Mouse (Mus musculus): ENCODE measurements around the gene Arhgef19. TPM values are rescaled to one million over a fixed set of nuclear protein-coding genes. Genes with fewer than 3 reads are reported as not detected.

Arhgef19 gene
- polyA plus RNA-seq, 1 experiment from 2014 or later = 19.2 TPM

GRCm38 (mm10) chr4:141248614-141248978, 9.3 kb downstream of the Arhgef19 start:
- Histone ChIP-seq H3K9me3 (no peaks in the 10 kb centered on the region), H3K4me1 (peaks cover 51% of the 10 kb centered on the region), H3K4me3 (peak overlapping the region; percentile 41), H3K9ac (no peak overlapping the region), H3K27me3 (peaks cover 47% of the 10 kb centered on the region), H3K36me3 (peaks cover 19% of the 10 kb centered on the region), H3K27ac (no peak overlapping the region), H3K4me2 (peak overlapping the region; percentile 72)
- peak; percentile 28 for ATAC-seq (ENCODE audit: borderline replicate concordance, extremely low read depth, low FRiP score, low TSS enrichment)
- 29% methylated on average over 11 of the region's 11 CpGs for WGBS

GRCm38 (mm10) chr4:141249383-141249782, 10.1 kb downstream of the Arhgef19 start:
- no peak for ATAC-seq (ENCODE audit: borderline replicate concordance, extremely low read depth, low FRiP score, low TSS enrichment)
- Histone ChIP-seq H3K4me1 (peaks cover 50% of the 10 kb centered on the region), H3K27me3 (peaks cover 44% of the 10 kb centered on the region), H3K36me3 (peaks cover 19% of the 10 kb centered on the region), H3K27ac (no peak overlapping the region), H3K4me2 (no peak overlapping the region), H3K9ac (no peak overlapping the region), H3K4me3 (no peak overlapping the region), H3K9me3 (no peaks in the 10 kb centered on the region)
- 68% methylated on average over 11 of the region's 11 CpGs for WGBS

- peaks cover 38% of the 10 kb centered on the region for H3K4me1 ChIP-seq
- H3K9me3 ChIP-seq = no peaks in the 10 kb centered on the region
- H3K9ac ChIP-seq = no peak overlapping the region
- no peak overlapping the region for H3K27ac ChIP-seq
- ATAC-seq (ENCODE audit: borderline replicate concordance, extremely low read depth, low FRiP score, low TSS enrichment) = no peak
- WGBS = 78% methylated on average over 8 of the region's 8 CpGs
- H3K4me3 ChIP-seq = no peak overlapping the region
- H3K27me3 ChIP-seq = peaks cover 40% of the 10 kb centered on the region
- peaks cover 19% of the 10 kb centered on the region for H3K36me3 ChIP-seq
- no peak overlapping the region for H3K4me2 ChIP-seq
Measured at GRCm38 (mm10) chr4:141251071-141251470, 11.8 kb downstream of the Arhgef19 start.

- no peak overlapping the region for H3K4me3 ChIP-seq
- H3K4me2 ChIP-seq = no peak overlapping the region
- H3K27ac ChIP-seq = no peak overlapping the region
- no peak for ATAC-seq (ENCODE audit: borderline replicate concordance, extremely low read depth, low FRiP score, low TSS enrichment)
- H3K9me3 ChIP-seq = no peaks in the 10 kb centered on the region
- peaks cover 24% of the 10 kb centered on the region for H3K27me3 ChIP-seq
- H3K36me3 ChIP-seq = peaks cover 22% of the 10 kb centered on the region
- H3K9ac ChIP-seq = no peak overlapping the region
- peaks cover 22% of the 10 kb centered on the region for H3K4me1 ChIP-seq
- 68% methylated on average over 2 of the region's 2 CpGs for WGBS
Measured at GRCm38 (mm10) chr4:141252641-141253040, 13.3 kb downstream of the Arhgef19 start.

GRCm38 (mm10) chr4:141254234-141254633, 14.9 kb downstream of the Arhgef19 start:
- H3K27ac ChIP-seq = no peak overlapping the region
- peaks cover 11% of the 10 kb centered on the region; the same call in 1 of the 2 replicates for H3K4me1 ChIP-seq
- H3K27me3 ChIP-seq = peaks cover 8% of the 10 kb centered on the region
- no peak overlapping the region for H3K9ac ChIP-seq
- peaks cover 22% of the 10 kb centered on the region for H3K36me3 ChIP-seq
- H3K4me2 ChIP-seq = no peak overlapping the region
- WGBS = 62% methylated on average over 16 of the region's 16 CpGs
- peak; percentile 71; the same call in 1 of the 2 replicates for ATAC-seq (ENCODE audit: borderline replicate concordance, extremely low read depth, low FRiP score, low TSS enrichment)
- no peaks in the 10 kb centered on the region for H3K9me3 ChIP-seq
- no peak overlapping the region for H3K4me3 ChIP-seq

GRCm38 (mm10) chr4:141257440-141257839, 18.1 kb downstream of the Arhgef19 start:
- Histone ChIP-seq H3K4me1 (peaks cover 28% of the 10 kb centered on the region), H3K9ac (no peak overlapping the region), H3K36me3 (peaks cover 3% of the 10 kb centered on the region; the same call in 1 of the 2 replicates), H3K9me3 (no peaks in the 10 kb centered on the region), H3K4me2 (no peak overlapping the region), H3K27ac (no peak overlapping the region), H3K27me3 (no peaks in the 10 kb centered on the region), H3K4me3 (no peak overlapping the region)
- 68% methylated on average over 5 of the region's 5 CpGs for WGBS
- ATAC-seq (ENCODE audit: borderline replicate concordance, extremely low read depth, low FRiP score, low TSS enrichment) = no peak

- Histone ChIP-seq H3K27me3 (no peaks in the 10 kb centered on the region), H3K4me3 (peak overlapping the region; percentile 31), H3K9ac (no peak overlapping the region), H3K9me3 (no peaks in the 10 kb centered on the region), H3K36me3 (peaks cover 2% of the 10 kb centered on the region; the same call in 1 of the 2 replicates), H3K4me1 (peaks cover 21% of the 10 kb centered on the region), H3K4me2 (peak overlapping the region; percentile 59), H3K27ac (peak overlapping the region; percentile 52)
- 63% methylated on average over 12 of the region's 12 CpGs for WGBS
- no peak for ATAC-seq (ENCODE audit: borderline replicate concordance, extremely low read depth, low FRiP score, low TSS enrichment)
Measured at GRCm38 (mm10) chr4:141259413-141259812, 20.1 kb downstream of the Arhgef19 start.

- Histone ChIP-seq H3K9ac (no peak overlapping the region), H3K27ac (peak overlapping the region; percentile 52), H3K9me3 (no peaks in the 10 kb centered on the region), H3K4me2 (peak overlapping the region; percentile 59), H3K36me3 (peaks cover 2% of the 10 kb centered on the region; the same call in 1 of the 2 replicates), H3K4me3 (peak overlapping the region; percentile 31), H3K27me3 (no peaks in the 10 kb centered on the region), H3K4me1 (peaks cover 17% of the 10 kb centered on the region)
- WGBS = 21% methylated on average over 16 of the region's 16 CpGs
- peak; percentile 77 for ATAC-seq (ENCODE audit: borderline replicate concordance, extremely low read depth, low FRiP score, low TSS enrichment)
Measured at GRCm38 (mm10) chr4:141260007-141260723, 20.9 kb downstream of the Arhgef19 start.

GRCm38 (mm10) chr4:141262906-141263637, 23.8 kb downstream of the Arhgef19 start:
- Histone ChIP-seq H3K27ac (no peak overlapping the region), H3K4me2 (no peak overlapping the region), H3K36me3 (no peaks in the 10 kb centered on the region), H3K4me1 (peaks cover 22% of the 10 kb centered on the region), H3K27me3 (no peaks in the 10 kb centered on the region), H3K4me3 (no peak overlapping the region), H3K9me3 (no peaks in the 10 kb centered on the region), H3K9ac (no peak overlapping the region)
- WGBS = 76% methylated on average over 10 of the region's 10 CpGs
- no peak for ATAC-seq (ENCODE audit: borderline replicate concordance, extremely low read depth, low FRiP score, low TSS enrichment)

- Histone ChIP-seq H3K36me3 (no peaks in the 10 kb centered on the region), H3K9me3 (no peaks in the 10 kb centered on the region), H3K9ac (no peak overlapping the region), H3K27me3 (no peaks in the 10 kb centered on the region), H3K4me2 (no peak overlapping the region), H3K4me3 (no peak overlapping the region), H3K4me1 (peaks cover 5% of the 10 kb centered on the region), H3K27ac (no peak overlapping the region)
- no peak for ATAC-seq (ENCODE audit: borderline replicate concordance, extremely low read depth, low FRiP score, low TSS enrichment)
- 87% methylated on average over 3 of the region's 3 CpGs for WGBS
Measured at GRCm38 (mm10) chr4:141265979-141266637, 26.8 kb downstream of the Arhgef19 start.

- no peaks in the 10 kb centered on the region for H3K27me3 ChIP-seq
- H3K9ac ChIP-seq = no peak overlapping the region
- no peaks in the 10 kb centered on the region for H3K9me3 ChIP-seq
- H3K4me3 ChIP-seq = no peak overlapping the region
- peaks cover 16% of the 10 kb centered on the region for H3K4me1 ChIP-seq
- WGBS = 74% methylated on average over 3 of the region's 3 CpGs
- no peaks in the 10 kb centered on the region for H3K36me3 ChIP-seq
- no peak overlapping the region for H3K4me2 ChIP-seq
- no peak for ATAC-seq (ENCODE audit: borderline replicate concordance, extremely low read depth, low FRiP score, low TSS enrichment)
- H3K27ac ChIP-seq = no peak overlapping the region
Measured at GRCm38 (mm10) chr4:141267250-141267649, 28.0 kb downstream of the Arhgef19 start.

- ATAC-seq (ENCODE audit: borderline replicate concordance, extremely low read depth, low FRiP score, low TSS enrichment) = no peak
- H3K27ac ChIP-seq = no peak overlapping the region
- no peaks in the 10 kb centered on the region for H3K27me3 ChIP-seq
- no peak overlapping the region for H3K4me2 ChIP-seq
- peaks cover 17% of the 10 kb centered on the region for H3K4me1 ChIP-seq
- WGBS = 34% methylated on average over 9 of the region's 9 CpGs
- no peaks in the 10 kb centered on the region for H3K36me3 ChIP-seq
- H3K9me3 ChIP-seq = no peaks in the 10 kb centered on the region
- H3K9ac ChIP-seq = no peak overlapping the region
- no peak overlapping the region for H3K4me3 ChIP-seq
Measured at GRCm38 (mm10) chr4:141267837-141268236, 28.5 kb downstream of the Arhgef19 start.
